Mouse (Mus musculus) CH12.LX (cell line): ENCODE results near the gene Galc. TPM values are rescaled to one million over a fixed set of nuclear protein-coding genes. Genes with fewer than 3 reads are reported as not detected.

Experiments used
- DNase-seq: peaks from one replicate; pipeline ENCODE4 v3.0.0-alpha.2; 2013; ENCODE audit errors: extremely low read depth
- H3K27ac ChIP-seq: 2 replicates; pipeline ENCODE4 v1.5.1; 2012; ENCODE audit warnings: low read depth, mild to moderate bottlenecking, control low read depth, moderate library complexity; ENCODE audit not compliant: insufficient read depth
- H3K27me3 ChIP-seq: replicated peaks from 2 replicates; pipeline ENCODE3; 2012; ENCODE audit warnings: inconsistent platforms
- H3K36me3 ChIP-seq, 2 experiments: replicated peaks in 1 of 2; 2 replicates each; pipeline versions ENCODE3 to v1.6.1; 2012; ENCODE audit warnings: inconsistent platforms in 1 of 2, low read length in 1 of 2, mild to moderate bottlenecking in 1 of 2, mixed read lengths in 1 of 2, moderate library complexity in 1 of 2; ENCODE audit not compliant: control insufficient read depth in 1 of 2, insufficient read depth in 1 of 2
- H3K4me1 ChIP-seq, 2 experiments: 2 replicates each; pipeline ENCODE4 v1.6.1; 2012; ENCODE audit warnings: inconsistent platforms in 1 of 2, moderate library complexity in 1 of 2; ENCODE audit not compliant: insufficient read depth in 2 of 2, control insufficient read depth in 1 of 2
- H3K4me2 ChIP-seq: 2 replicates; pipeline ENCODE4 v1.6.1; 2012; ENCODE audit warnings: low read depth, mild to moderate bottlenecking, control low read depth; ENCODE audit not compliant: poor library complexity, insufficient read depth, severe bottlenecking
- H3K4me3 ChIP-seq, 3 experiments: fragments of 150-350 bp in 1 of 3; sonication (generic) in 1 of 3; replicated peaks in 1 of 3; 2 replicates each; pipeline versions ENCODE3 to v1.5.1; 2011 to 2012; ENCODE audit warnings: low read depth in 2 of 3, low read length in 2 of 3, mild to moderate bottlenecking in 2 of 3, moderate library complexity in 2 of 3, control low read depth in 1 of 3, improper control_type of control experiment in 1 of 3, inconsistent platforms in 1 of 3, mixed read lengths in 1 of 3; ENCODE audit not compliant: poor library complexity in 1 of 3
- H3K79me2 ChIP-seq: replicated peaks from 2 replicates; pipeline ENCODE4 v1.6.1; 2012; ENCODE audit warnings: mild to moderate bottlenecking, moderate library complexity; ENCODE audit not compliant: control insufficient read depth, poor library complexity, insufficient read depth, severe bottlenecking; ENCODE audit errors: extremely low read depth
- H3K9ac ChIP-seq: 2 replicates; pipeline ENCODE4 v1.6.1; 2012; ENCODE audit warnings: low read depth, mild to moderate bottlenecking, control low read depth, moderate library complexity; ENCODE audit not compliant: insufficient read depth
- H3K9me3 ChIP-seq: replicated peaks from 2 replicates; pipeline ENCODE3; 2012; ENCODE audit warnings: low read length, inconsistent platforms, mixed read lengths
- BHLHE40 ChIP-seq: IDR thresholded peaks from 2 replicates; pipeline ENCODE4 v1.6.1; 2011; ENCODE audit warnings: mild to moderate bottlenecking, low read depth, low read length, improper control_type of control experiment
- CHD1 ChIP-seq: IDR thresholded peaks from 2 replicates; pipeline ENCODE4 v1.6.1; 2012; ENCODE audit warnings: low read depth, low read length, improper control_type of control experiment, inconsistent platforms
- ETS1 ChIP-seq: conservative IDR thresholded peaks from 2 replicates; pipeline ENCODE4 v1.6.1; 2012; ENCODE audit warnings: low read depth, mild to moderate bottlenecking, inconsistent platforms, low read length, improper control_type of control experiment, moderate library complexity
- MAFK ChIP-seq: IDR thresholded peaks from 2 replicates; pipeline ENCODE4 v1.6.1; 2011; ENCODE audit warnings: low read length, improper control_type of control experiment; ENCODE audit not compliant: insufficient replicate concordance
- MAX ChIP-seq: IDR thresholded peaks from 2 replicates; pipeline ENCODE4 v1.6.1; 2011; ENCODE audit warnings: low read length, improper control_type of control experiment
- MAZ ChIP-seq: IDR thresholded peaks from 2 replicates; pipeline ENCODE4 v1.6.1; 2012; ENCODE audit warnings: low read depth, mild to moderate bottlenecking, inconsistent platforms, low read length, improper control_type of control experiment, moderate library complexity
- MXI1 ChIP-seq: IDR thresholded peaks from 2 replicates; pipeline ENCODE4 v1.6.1; 2011; ENCODE audit warnings: mild to moderate bottlenecking, low read depth, low read length, improper control_type of control experiment
- MYC ChIP-seq: IDR thresholded peaks from 2 replicates; pipeline ENCODE4 v1.6.1; 2011; ENCODE audit warnings: low read depth, mild to moderate bottlenecking, improper control_type of control experiment, low read length
- SIN3A ChIP-seq: IDR thresholded peaks from 2 replicates; pipeline ENCODE4 v1.6.1; 2012; ENCODE audit warnings: low read length, improper control_type of control experiment, inconsistent platforms
- dilution Hi-C: fragments of 300-500 bp; cut with MboI; formaldehyde crosslinking; loops from 2 replicates; pipeline ENCODE4 v1.14.3; 2020; ENCODE audit warnings: low sequenced_read_pairs; ENCODE audit not compliant: extremely low pct_unique_long_range_greater_than_20kb, extremely low pct_ligation_motif_present
- in situ Hi-C: fragments of 300-500 bp; cut with MboI; formaldehyde crosslinking; loops from 3 replicates; pipeline ENCODE4 v1.14.3; 2019; ENCODE audit warnings: low sequenced_read_pairs, low pct_ligation_motif_present, low pct_unique_long_range_greater_than_20kb, mixed read lengths
- polyA plus RNA-seq: library from polyadenylated mRNA; unstranded; fragments of >175 nt; gene quantifications from 2 replicates; pipeline ENCODE4 v1.2.1, GENCODE M21; 2012; ENCODE audit warnings: low read depth; ENCODE audit not compliant: insufficient read length
- total RNA-seq, 2 experiments: library from RNA; depleted of rRNA; stranded (reverse); fragments of 300-350 nt in 1 of 2; fragments of >200 nt in 1 of 2; gene quantifications; 2 replicates each; pipeline ENCODE4 v1.2.3; 2012 to 2014

Galc gene
- total and polyA plus RNA-seq, 3 experiments = 1.6 to 9.1 (median 6.4) TPM

DNA sequence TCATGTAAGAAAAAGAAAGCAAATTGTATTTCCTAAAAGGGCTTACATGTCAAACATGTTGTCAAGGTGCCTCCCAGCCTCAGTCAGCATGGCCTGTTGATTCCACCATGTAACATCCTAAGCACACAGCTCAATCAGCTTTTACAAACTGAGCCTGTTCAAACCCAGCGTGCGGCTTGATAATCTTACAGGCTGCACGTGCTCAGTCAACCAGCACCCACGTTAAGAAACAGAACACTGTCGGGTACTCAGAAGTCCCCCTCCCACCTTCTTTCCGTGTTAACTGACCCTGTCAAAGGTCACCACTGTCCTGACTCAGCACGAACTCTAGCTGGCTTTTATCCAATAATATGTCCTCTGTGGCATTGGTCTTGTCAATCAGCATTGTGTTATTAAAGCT lies 13.2 kb upstream of the Galc start:
- in situ Hi-C loops (loop anchor here (10.0 kb wide), 1 partner anchor 58 kb away; no protein-coding TSS in a partner anchor), dilution Hi-C loops (no loop called here)
- Histone ChIP-seq H3K27ac (peak overlapping the region; percentile 10; the same call in 1 of the 2 replicates), H3K9ac (peak overlapping the region; percentile 23; the same call in 1 of the 2 replicates), H3K36me3 (peaks cover 21 to 38% of the 10 kb centered on the region in 2 experiments), H3K79me2 (peaks cover 49% of the 10 kb centered on the region), H3K27me3 (no peaks in the 10 kb centered on the region), H3K4me1 (peaks cover 18 to 42% of the 10 kb centered on the region in 2 experiments), H3K4me3 (peak overlapping the region in 1 of 3 experiments; percentile 32), H3K9me3 (no peaks in the 10 kb centered on the region), H3K4me2 (peak overlapping the region; percentile 68)
- TF ChIP-seq MAZ (no peak), MXI1 (peak; percentile 61; the same call in 1 of the 2 replicates), BHLHE40 (peak; percentile 82), ETS1 (no peak), MYC (no peak), MAFK (peak; percentile 69; the same call in 1 of the 2 replicates)
- DNase-seq = no peak

DNA sequence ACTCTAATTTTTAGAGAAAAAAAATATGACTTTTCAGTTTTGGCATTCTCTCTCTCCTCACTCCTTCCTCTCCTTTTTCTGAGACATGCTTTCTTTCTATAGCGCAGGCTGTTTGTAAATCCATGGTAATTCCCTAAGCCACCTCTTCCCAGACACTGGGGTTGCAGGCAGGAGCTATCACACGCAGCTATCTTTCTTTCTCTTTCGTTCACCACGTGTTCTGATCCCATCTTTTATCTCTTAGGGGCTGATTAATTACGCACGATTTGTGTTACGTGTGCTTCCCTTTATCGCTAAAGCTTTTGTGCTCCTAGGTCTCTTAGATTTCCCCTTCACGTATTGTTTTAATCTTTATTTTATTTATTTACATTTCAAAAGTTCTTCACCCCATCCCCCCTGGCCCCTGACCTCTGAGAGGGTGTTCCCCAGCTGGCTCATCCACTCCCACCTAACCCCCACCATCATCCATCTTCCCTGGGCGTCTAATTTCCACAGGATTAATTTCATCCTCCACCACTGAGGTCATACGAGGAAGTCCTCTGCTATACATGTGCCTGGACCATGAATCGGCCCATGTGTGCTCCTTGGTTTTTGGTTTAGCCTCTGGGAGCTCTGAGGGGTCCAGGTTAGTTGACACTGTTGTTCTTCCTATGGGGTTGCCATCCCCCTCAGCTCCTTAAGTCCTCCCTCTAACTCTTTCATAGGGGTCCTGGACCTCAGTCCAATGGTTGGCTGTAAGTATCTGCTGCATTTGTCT lies 11.7 kb upstream of the Galc start:
- peaks cover 18 to 48% of the 10 kb centered on the region in 2 experiments for H3K4me1 ChIP-seq
- peak overlapping the region; percentile 53 to 91 (median 67) for H3K4me3 ChIP-seq
- peaks cover 46% of the 10 kb centered on the region for H3K79me2 ChIP-seq
- no peaks in the 10 kb centered on the region for H3K27me3 ChIP-seq
- no peaks in the 10 kb centered on the region for H3K9me3 ChIP-seq
- dilution Hi-C loops = no loop called here
- DNase-seq = no peak
- peak overlapping the region; percentile 97 for H3K27ac ChIP-seq
- H3K4me2 ChIP-seq = peak overlapping the region; percentile 80
- peak overlapping the region; percentile 97 for H3K9ac ChIP-seq
- H3K36me3 ChIP-seq = peaks cover 18 to 30% of the 10 kb centered on the region in 2 experiments
- TF ChIP-seq SIN3A (no peak), CHD1 (0 out of 2 replicates have a peak, but pooled peaks have one; percentile 83), ETS1 (peak; percentile 13), MAX (peak; percentile 3; the same call in 1 of the 2 replicates)
- in situ Hi-C loops = loop anchor here (10.0 kb wide), 1 partner anchor 56 kb away; no protein-coding TSS in a partner anchor
